Mouse (Mus musculus) embryonic facial prominence, embryonic 11.5 days (tissue): ENCODE data around the gene Fuom. TPM values are rescaled to one million over a fixed set of nuclear protein-coding genes. Genes with fewer than 3 reads are reported as not detected.
"Not testable (repeated sequence)": the region's sequence is repeated elsewhere in the genome, so short reads cannot be mapped to it uniquely, and the experiment has no call there.

ENCODE experiments used
- ATAC-seq: fragments of 200-750 bp; cut with Nextera tagmentation; replicated peaks from 2 replicates; pipeline ENCODE4 v1.8.0; 2017; ENCODE audit warnings: low read depth; ENCODE audit not compliant: insufficient number of reproducible peaks, low FRiP score, low TSS enrichment
- DNase-seq: peaks from one replicate; pipeline ENCODE4 v3.0.0-alpha.2; 2015; ENCODE audit warnings: low spot score
- H3K27ac ChIP-seq: fragments of 300-500 bp; sonication (generic); replicated peaks from 2 replicates; pipeline ENCODE4 v1.5.1; 2014; ENCODE audit warnings: mild to moderate bottlenecking, low read depth, low read length, control low read depth
- H3K27me3 ChIP-seq: fragments of 300-500 bp; sonication (generic); 2 replicates; pipeline ENCODE4 v1.6.1; 2014; ENCODE audit warnings: mild to moderate bottlenecking, low read length, moderate library complexity, mixed read lengths; ENCODE audit not compliant: control insufficient read depth, insufficient read depth
- H3K36me3 ChIP-seq: fragments of 300-500 bp; sonication (generic); replicated peaks from 2 replicates; pipeline ENCODE4 v1.6.1; 2014; ENCODE audit warnings: low read depth, mild to moderate bottlenecking, low read length, moderate library complexity, mixed read lengths; ENCODE audit not compliant: control insufficient read depth, insufficient read depth
- H3K4me1 ChIP-seq: fragments of 300-500 bp; sonication (generic); 2 replicates; pipeline ENCODE4 v1.6.1; 2014; ENCODE audit warnings: low read length, mixed read lengths; ENCODE audit not compliant: control insufficient read depth, insufficient read depth
- H3K4me2 ChIP-seq: fragments of 300-500 bp; sonication (generic); 2 replicates; pipeline ENCODE4 v1.6.1; 2014; ENCODE audit warnings: low read depth, mild to moderate bottlenecking, control low read depth, low read length, moderate library complexity
- H3K4me3 ChIP-seq: fragments of 300-500 bp; sonication (generic); 2 replicates; pipeline ENCODE4 v1.5.1; 2014; ENCODE audit warnings: low read depth, low read length, control low read depth
- H3K9ac ChIP-seq: fragments of 300-500 bp; sonication (generic); replicated peaks from 2 replicates; pipeline ENCODE4 v1.6.1; 2014; ENCODE audit warnings: mild to moderate bottlenecking, control low read depth, low read length
- H3K9me3 ChIP-seq: fragments of 300-500 bp; sonication (generic); replicated peaks from 2 replicates; pipeline ENCODE4 v1.6.1; 2016; ENCODE audit warnings: mild to moderate bottlenecking, low read length, inconsistent platforms, mixed read lengths; ENCODE audit not compliant: control insufficient read depth
- WGBS: fragments of 180-500 bp; shearing (Covaris S2); extraction: QIAGEN DNeasy Blood & Tissue Kit; methylation state at CpG from one replicate; pipeline ENCODE4 v1.1.7; 2014; 5-methylcytosine and 5-hydroxymethylcytosine counted together
- polyA plus RNA-seq: library from polyadenylated mRNA; unstranded; fragments of >200 nt; fragmentation: Nextera tagmentation; extraction: Ambion mirVana; gene quantifications from 2 replicates; pipeline ENCODE4 v1.2.1, GENCODE M21; 2014

The Fuom gene
- polyA plus RNA-seq, 1 experiment from 2014 or later: 24.2 TPM

- 90% methylated on average over 7 of the region's 7 CpGs for WGBS
- H3K36me3 ChIP-seq, DNase-seq, H3K4me3 ChIP-seq, ATAC-seq, H3K27ac ChIP-seq, H3K9me3 ChIP-seq, H3K27me3 ChIP-seq, H3K4me1 ChIP-seq, H3K4me2 ChIP-seq, H3K9ac ChIP-seq: not testable (repeated sequence)
Observed at GRCm38 (mm10) chr7:140132184-140132583, 29.9 kb upstream of the Fuom start.

- Histone ChIP-seq H3K27me3 (no peaks in the 10 kb centered on the region), H3K4me3 (no peak overlapping the region), H3K9me3 (no peaks in the 10 kb centered on the region), H3K9ac (no peak overlapping the region), H3K36me3 (no peaks in the 10 kb centered on the region), H3K4me1 (no peaks in the 10 kb centered on the region), H3K4me2 (no peak overlapping the region), H3K27ac (no peak overlapping the region)
- WGBS: 86% methylated on average over 2 of the region's 2 CpGs
- DNase-seq (no peak), ATAC-seq (no peak)
Observed at GRCm38 (mm10) chr7:140127911-140128310, 25.7 kb upstream of the Fuom start.

- no peak for ATAC-seq
- no peak overlapping the region for H3K4me2 ChIP-seq
- 85% methylated on average over 3 of the region's 3 CpGs for WGBS
- H3K27me3 ChIP-seq: no peaks in the 10 kb centered on the region
- no peak for DNase-seq
- no peak overlapping the region for H3K27ac ChIP-seq
- H3K4me3 ChIP-seq: no peak overlapping the region
- H3K9me3 ChIP-seq: no peaks in the 10 kb centered on the region
- no peak overlapping the region for H3K9ac ChIP-seq
- H3K4me1 ChIP-seq: no peaks in the 10 kb centered on the region
- no peaks in the 10 kb centered on the region for H3K36me3 ChIP-seq
Observed at GRCm38 (mm10) chr7:140126934-140127333, 24.7 kb upstream of the Fuom start.

- Histone ChIP-seq H3K27ac (no peak overlapping the region), H3K9me3 (no peaks in the 10 kb centered on the region)
- WGBS: 3% methylated on average over 5 of the region's 5 CpGs
Observed at GRCm38 (mm10) chr7:140126022-140126350, 23.7 kb upstream of the Fuom start.

GRCm38 (mm10) chr7:140125278-140126021 lies 23.2 kb upstream of the Fuom start:
- peak overlapping the region; percentile 55 for H3K4me3 ChIP-seq
- H3K4me1 ChIP-seq: no peaks in the 10 kb centered on the region
- H3K27me3 ChIP-seq: no peaks in the 10 kb centered on the region
- no peaks in the 10 kb centered on the region for H3K9me3 ChIP-seq
- DNase-seq (peak; percentile 94), ATAC-seq (peak; percentile 95)
- H3K9ac ChIP-seq: peak overlapping the region; percentile 78
- WGBS: 1% methylated on average over 40 of the region's 40 CpGs
- H3K36me3 ChIP-seq: no peaks in the 10 kb centered on the region
- H3K4me2 ChIP-seq: peak overlapping the region; percentile 73
- H3K27ac ChIP-seq: no peak overlapping the region

More at GRCm38 (mm10) chr7:140126022-140126350, 23.7 kb upstream of the Fuom start:
- no peaks in the 10 kb centered on the region for H3K4me1 ChIP-seq
- ATAC-seq (peak; percentile 42), DNase-seq (no peak)
- H3K27me3 ChIP-seq: no peaks in the 10 kb centered on the region
- peak overlapping the region; percentile 55 for H3K4me3 ChIP-seq
- no peaks in the 10 kb centered on the region for H3K36me3 ChIP-seq
- H3K4me2 ChIP-seq: peak overlapping the region; percentile 73
- peak overlapping the region; percentile 78 for H3K9ac ChIP-seq

GRCm38 (mm10) chr7:140124382-140124781 lies 22.1 kb upstream of the Fuom start:
- Histone ChIP-seq H3K9me3 (no peaks in the 10 kb centered on the region), H3K27ac (no peak overlapping the region), H3K27me3 (no peaks in the 10 kb centered on the region), H3K4me2 (no peak overlapping the region), H3K4me1 (no peaks in the 10 kb centered on the region), H3K4me3 (no peak overlapping the region), H3K9ac (no peak overlapping the region), H3K36me3 (no peaks in the 10 kb centered on the region)
- no peak for ATAC-seq
- 85% methylated on average over 1 of the region's 1 CpGs for WGBS
- no peak for DNase-seq

GRCm38 (mm10) chr7:140122765-140123164 lies 20.5 kb upstream of the Fuom start:
- Histone ChIP-seq H3K9ac (no peak overlapping the region), H3K27me3 (no peaks in the 10 kb centered on the region), H3K4me3 (no peak overlapping the region), H3K36me3 (no peaks in the 10 kb centered on the region), H3K9me3 (no peaks in the 10 kb centered on the region), H3K27ac (no peak overlapping the region), H3K4me2 (no peak overlapping the region), H3K4me1 (no peaks in the 10 kb centered on the region)
- 40% methylated on average over 4 of the region's 4 CpGs for WGBS
- DNase-seq: no peak
- ATAC-seq: no peak

GRCm38 (mm10) chr7:140121338-140121910 lies 19.2 kb upstream of the Fuom start:
- 70% methylated on average over 13 of the region's 13 CpGs for WGBS
- DNase-seq: no peak
- H3K27ac ChIP-seq: no peak overlapping the region

More at GRCm38 (mm10) chr7:140121338-140121910, 19.2 kb upstream of the Fuom start:
- Histone ChIP-seq H3K36me3 (no peaks in the 10 kb centered on the region), H3K4me1 (no peaks in the 10 kb centered on the region), H3K27me3 (no peaks in the 10 kb centered on the region), H3K4me2 (no peak overlapping the region), H3K9me3 (no peaks in the 10 kb centered on the region), H3K9ac (no peak overlapping the region), H3K4me3 (no peak overlapping the region)
- no peak for ATAC-seq
